ENCODE assay signal across 9 mouse cellular contexts in genomic region chr7:134892972-134893371, GRCm38 (mm10). TPM values are rescaled to one million over a fixed set of nuclear protein-coding genes. Genes with fewer than 3 reads are reported as not detected.
DNase-seq lines count a peak whose midpoint lies in the region; ATAC-seq lines count a peak whose summit lies in the region.
"Had no signal": no experiment of that assay in that cellular context is flagged by ENCODE, and none has a peak within 500 bp of the region (broad histone marks: within the 10 kb centered on the region; RNA-seq: fewer than 3 reads in every experiment).

No protein-coding gene starts in this region.

- no peaks in the 10 kb centered on the region for H3K36me3 ChIP-seq in midbrain, embryonic 14.5 days (ENCODE audit: control insufficient read depth, insufficient read depth, low read length)
- H3K36me3 ChIP-seq: neural tube, embryonic 12.5 days had no signal

- H3K27ac ChIP-seq in midbrain, embryonic 14.5 days (replicated peaks; ENCODE audit: low read depth, low read length): 0 out of 2 replicates have a peak overlapping the region, but pooled peaks have one; percentile 10
- H3K27ac ChIP-seq: neural tube, embryonic 12.5 days had no signal

- no peak overlapping the region for H3K4me3 ChIP-seq in midbrain, embryonic 14.5 days (replicated peaks; ENCODE audit: low read depth, low read length)
- H3K4me3 ChIP-seq: neural tube, embryonic 12.5 days had no signal

- no peaks in the 10 kb centered on the region for H3K9me3 ChIP-seq in midbrain, embryonic 14.5 days (ENCODE audit: control insufficient read depth, low read length)
- H3K9me3 ChIP-seq: neural tube, embryonic 12.5 days had no signal

- 98% methylated on average over 4 of the region's 4 CpGs for WGBS in midbrain, embryonic 14.5 days

- intact Hi-C loops in left cerebral cortex, postnatal 14 days (cut with DNase I): no loop called here
- intact Hi-C loops in left cerebral cortex, postnatal 4 days (cut with DNase I): no loop called here

- peaks cover 7% of the 10 kb centered on the region; the same call in 1 of the 2 replicates for H3K4me1 ChIP-seq in midbrain, embryonic 14.5 days (ENCODE audit: control insufficient read depth, insufficient read depth, low read length)
- H3K4me1 ChIP-seq: neural tube, embryonic 12.5 days had no signal

- H3K9ac ChIP-seq in midbrain, embryonic 14.5 days (replicated peaks; ENCODE audit: low read length): no peak overlapping the region
- H3K9ac ChIP-seq: neural tube, embryonic 12.5 days had no signal

- no peak overlapping the region for H3K4me2 ChIP-seq in midbrain, embryonic 14.5 days (ENCODE audit: low read length)
- H3K4me2 ChIP-seq: neural tube, embryonic 12.5 days had no signal

- peak; percentile 3 for DNase-seq in cerebellum, adult 8-10 months
- DNase-seq in left cerebral cortex, postnatal 14 days (ENCODE audit: low spot score in 2 of 2): peak; percentile 10 to 12
- DNase-seq in left cerebral cortex, postnatal 4 days: no peak
- peak; percentile 5 for DNase-seq in c-Kit-positive CD71-positive TER-119-positive erythroid progenitor cells, embryonic 14.5 days (ENCODE audit: low spot score)
- DNase-seq in midbrain, embryonic 14.5 days: peak; percentile 35
- no peak for DNase-seq in right cerebral cortex, postnatal 14 days
- no peak for DNase-seq in right cerebral cortex, postnatal 36 days (ENCODE audit: low spot score in 2 of 2)

- H3K27me3 ChIP-seq in midbrain, embryonic 14.5 days (ENCODE audit: control insufficient read depth, insufficient read depth, low read length): no peaks in the 10 kb centered on the region
- H3K27me3 ChIP-seq: neural tube, embryonic 12.5 days had no signal

- no peak for ATAC-seq in cerebellum, adult (ENCODE audit: insufficient number of reproducible peaks, low FRiP score, low TSS enrichment)
- no peak for ATAC-seq in midbrain, embryonic 14.5 days (ENCODE audit: low FRiP score, low TSS enrichment)

RNA-seq across cellular contexts. Expression of gene Fam196a, which starts 45.3 kb away (rescaled TPM):
- total RNA-seq in left cerebral cortex, postnatal 14 days (2021): 10 to 100 TPM; 17.8 to 18.5 TPM
- total RNA-seq in left cerebral cortex, postnatal 4 days (2021): 10 to 100 TPM; 19.1 to 19.8 TPM
- 13.1 and 14.2 TPM in 2 replicates for polyA plus RNA-seq in midbrain, embryonic 14.5 days (2014; fragmentation: Nextera tagmentation; extraction: Ambion mirVana)

Comparison
In these comparisons a context has a peak if more than half of its experiments do, and no peak if none do; other contexts are left out.
1. DNase-seq: peak in cerebellum, adult 8-10 months (single experiment), left cerebral cortex, postnatal 14 days (2 of 2), c-Kit-positive CD71-positive TER-119-positive erythroid progenitor cells, embryonic 14.5 days (single experiment) and midbrain, embryonic 14.5 days (single experiment); none in left cerebral cortex, postnatal 4 days (single experiment), right cerebral cortex, postnatal 14 days (single experiment) and right cerebral cortex, postnatal 36 days (0 of 2).